Mouse (Mus musculus): ENCODE measurements at regions not wholly inside any gene's neighbourhood (a gene's known extent, or its start where the extent isn't known, plus 50 kb on each side); places are given as distances from the start of the nearest gene placed in this dataset.

GRCm38 (mm10) chr19:30435054-30435738, 114.3 kb downstream of the Dkk1 start:
- H3K9me3 ChIP-seq = no peaks in the 10 kb centered on the region
- no peak overlapping the region for H3K4me3 ChIP-seq
- H3K4me2 ChIP-seq (replicated peaks) = no peak overlapping the region
- no peak overlapping the region for H3K9ac ChIP-seq (replicated peaks)
- 72% methylated on average over 12 of the region's 12 CpGs for WGBS
- no peak overlapping the region for H3K27ac ChIP-seq (replicated peaks)
- H3K36me3 ChIP-seq = no peaks in the 10 kb centered on the region
- H3K27me3 ChIP-seq = no peaks in the 10 kb centered on the region
- ATAC-seq (ENCODE audit: low FRiP score, low read depth) = no peak
- no peaks in the 10 kb centered on the region for H3K4me1 ChIP-seq

- H3K9ac ChIP-seq (replicated peaks) = no peak overlapping the region
- ATAC-seq (ENCODE audit: low FRiP score, low read depth) = no peak
- WGBS = 82% methylated on average over 13 of the region's 13 CpGs
- no peak overlapping the region for H3K4me3 ChIP-seq
- no peaks in the 10 kb centered on the region for H3K27me3 ChIP-seq
- peaks cover 5% of the 10 kb centered on the region; the same call in 1 of the 2 replicates for H3K4me1 ChIP-seq
- H3K36me3 ChIP-seq = no peaks in the 10 kb centered on the region
- no peak overlapping the region for H3K4me2 ChIP-seq (replicated peaks)
- no peak overlapping the region for H3K27ac ChIP-seq (replicated peaks)
- H3K9me3 ChIP-seq = no peaks in the 10 kb centered on the region
These were observed 98.5 kb downstream of the Dkk1 start for GRCm38 (mm10) chr19:30450869-30451542.

- Histone ChIP-seq H3K9me3 (no peaks in the 10 kb centered on the region), H3K4me2 (replicated peaks) (no peak overlapping the region), H3K27me3 (no peaks in the 10 kb centered on the region), H3K4me1 (peaks cover 4% of the 10 kb centered on the region; the same call in 1 of the 2 replicates), H3K36me3 (no peaks in the 10 kb centered on the region), H3K27ac (replicated peaks) (no peak overlapping the region), H3K4me3 (no peak overlapping the region), H3K9ac (replicated peaks) (no peak overlapping the region)
- WGBS = 69% methylated on average over 8 of the region's 8 CpGs
- ATAC-seq (ENCODE audit: low FRiP score, low read depth) = no peak
These were observed 97.9 kb downstream of the Dkk1 start for GRCm38 (mm10) chr19:30451543-30451920.

GRCm38 (mm10) chr19:30452671-30453070, 96.8 kb downstream of the Dkk1 start:
- WGBS = 93% methylated on average over 11 of the region's 11 CpGs

GRCm38 (mm10) chr19:30483436-30483835, 66.0 kb downstream of the Dkk1 start:
- Histone ChIP-seq H3K9ac (replicated peaks) (no peak overlapping the region), H3K4me3 (no peak overlapping the region), H3K27me3 (no peaks in the 10 kb centered on the region), H3K27ac (replicated peaks) (no peak overlapping the region), H3K36me3 (no peaks in the 10 kb centered on the region), H3K4me1 (no peaks in the 10 kb centered on the region), H3K9me3 (no peaks in the 10 kb centered on the region), H3K4me2 (replicated peaks) (no peak overlapping the region)
- ATAC-seq (ENCODE audit: low FRiP score, low read depth) = no peak
- WGBS = 29% methylated on average over 4 of the region's 4 CpGs

More at GRCm38 (mm10) chr19:30452671-30453070, 96.8 kb downstream of the Dkk1 start:
- Histone ChIP-seq H3K9ac (replicated peaks) (no peak overlapping the region), H3K4me2 (replicated peaks) (no peak overlapping the region), H3K27me3 (no peaks in the 10 kb centered on the region), H3K36me3 (no peaks in the 10 kb centered on the region), H3K4me1 (no peaks in the 10 kb centered on the region; the same call in 1 of the 2 replicates), H3K9me3 (no peaks in the 10 kb centered on the region), H3K4me3 (no peak overlapping the region), H3K27ac (replicated peaks) (no peak overlapping the region)
- ATAC-seq (ENCODE audit: low FRiP score, low read depth) = no peak

GRCm38 (mm10) chr19:30489786-30490185, 59.7 kb downstream of the Dkk1 start:
- no peaks in the 10 kb centered on the region for H3K4me1 ChIP-seq
- H3K9me3 ChIP-seq = no peaks in the 10 kb centered on the region
- no peak overlapping the region for H3K4me2 ChIP-seq (replicated peaks)
- no peaks in the 10 kb centered on the region for H3K27me3 ChIP-seq
- H3K36me3 ChIP-seq = no peaks in the 10 kb centered on the region
- no peak overlapping the region for H3K27ac ChIP-seq (replicated peaks)
- H3K4me3 ChIP-seq = no peak overlapping the region
- no peak overlapping the region for H3K9ac ChIP-seq (replicated peaks)
- 51% methylated on average over 3 of the region's 3 CpGs for WGBS
- ATAC-seq (ENCODE audit: low FRiP score, low read depth) = no peak

GRCm38 (mm10) chr19:30490916-30491315, 58.5 kb downstream of the Dkk1 start:
- Histone ChIP-seq H3K4me3 (no peak overlapping the region), H3K36me3 (no peaks in the 10 kb centered on the region), H3K27me3 (no peaks in the 10 kb centered on the region), H3K4me1 (no peaks in the 10 kb centered on the region), H3K27ac (replicated peaks) (no peak overlapping the region), H3K9ac (replicated peaks) (no peak overlapping the region), H3K4me2 (replicated peaks) (no peak overlapping the region), H3K9me3 (no peaks in the 10 kb centered on the region)
- ATAC-seq (ENCODE audit: low FRiP score, low read depth) = no peak
- WGBS = 62% methylated on average over 9 of the region's 9 CpGs

Measured in midbrain, embryonic 12.5 days (tissue).